Mouse (Mus musculus): ENCODE data around the gene Wdfy3. TPM values are rescaled to one million over a fixed set of nuclear protein-coding genes. Genes with fewer than 3 reads are reported as not detected.

The Wdfy3 gene
- polyA plus RNA-seq, 1 experiment from 2014 or later = 8.0 TPM

DNA sequence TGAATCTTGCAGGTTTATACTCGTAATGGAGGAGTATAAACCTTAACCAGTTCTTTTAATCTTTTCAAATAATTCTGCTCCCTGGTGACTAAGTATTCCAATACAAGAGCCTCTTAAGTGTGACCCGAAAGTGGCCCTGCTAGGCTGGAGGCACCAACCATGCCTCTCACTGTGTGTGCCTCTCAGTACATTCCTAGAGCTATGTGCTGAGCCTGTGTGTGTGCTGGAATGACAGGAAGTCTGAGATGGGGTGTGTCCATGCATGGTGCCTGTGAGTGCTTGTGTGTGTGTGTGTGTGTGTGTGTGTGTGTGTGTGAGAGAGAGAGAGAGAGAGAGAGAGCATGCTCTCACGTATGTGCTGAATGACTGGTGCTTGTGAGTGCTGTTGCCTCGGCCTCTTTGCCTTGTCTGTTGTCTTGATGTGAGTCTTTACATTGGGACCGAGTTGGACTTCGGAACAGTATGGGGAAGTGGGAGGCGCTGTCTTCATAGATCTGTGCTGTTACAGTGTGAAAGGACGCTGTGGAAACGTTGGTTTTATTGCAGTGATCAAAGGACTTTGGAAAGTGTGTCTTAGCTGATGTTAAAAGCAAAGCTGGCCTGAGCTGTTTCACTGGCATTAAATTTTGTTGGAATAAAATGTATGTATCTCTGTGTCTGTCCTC lies 267.2 kb downstream of the Wdfy3 start:
- ATAC-seq (replicated peaks; ENCODE audit: extremely low read depth, insufficient read depth, low FRiP score) = no peak
- no peaks in the 10 kb centered on the region for H3K4me1 ChIP-seq (ENCODE audit: control insufficient read depth, insufficient read depth, low read length)
- H3K4me3 ChIP-seq (ENCODE audit: low read length) = no peak overlapping the region
- H3K27ac ChIP-seq (ENCODE audit: low read length) = no peak overlapping the region
- H3K9me3 ChIP-seq (replicated peaks; ENCODE audit: control insufficient read depth, low read length) = peaks cover 4% of the 10 kb centered on the region
- H3K9ac ChIP-seq (ENCODE audit: low read length) = no peak overlapping the region
- no peaks in the 10 kb centered on the region for H3K27me3 ChIP-seq (ENCODE audit: control insufficient read depth, insufficient read depth, low read length)
- WGBS = 56% methylated on average over 9 of the region's 9 CpGs
- H3K4me2 ChIP-seq (ENCODE audit: low read depth, low read length) = no peak overlapping the region
- H3K36me3 ChIP-seq (ENCODE audit: control insufficient read depth, insufficient read depth) = no peaks in the 10 kb centered on the region

DNA sequence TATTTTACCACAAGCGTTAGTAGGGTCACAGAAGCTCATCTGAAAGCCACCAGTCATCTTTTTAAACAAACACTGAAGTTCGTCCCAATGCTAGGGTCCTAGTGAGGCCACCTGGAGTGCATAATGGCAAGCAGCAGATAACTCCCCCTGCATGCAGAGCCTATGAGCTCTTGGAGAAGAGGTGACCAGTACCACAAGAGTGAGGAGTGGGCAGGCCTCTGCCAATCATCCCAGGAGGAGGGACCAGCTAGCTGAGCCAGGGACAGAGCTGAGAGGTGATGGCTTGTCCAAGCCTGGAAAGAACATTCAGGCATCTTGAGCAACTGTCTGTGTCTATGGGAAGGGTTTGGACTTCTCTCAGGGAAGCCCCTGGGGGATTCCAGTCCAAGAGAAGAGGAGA lies 267.8 kb downstream of the Wdfy3 start:
- WGBS = 64% methylated on average over 2 of the region's 2 CpGs
- no peak overlapping the region for H3K27ac ChIP-seq (ENCODE audit: low read length)
- no peak overlapping the region for H3K9ac ChIP-seq (ENCODE audit: low read length)
- H3K4me1 ChIP-seq (ENCODE audit: control insufficient read depth, insufficient read depth, low read length) = no peaks in the 10 kb centered on the region
- H3K4me3 ChIP-seq (ENCODE audit: low read length) = no peak overlapping the region
- H3K27me3 ChIP-seq (ENCODE audit: control insufficient read depth, insufficient read depth, low read length) = no peaks in the 10 kb centered on the region
- peaks cover 4% of the 10 kb centered on the region for H3K9me3 ChIP-seq (replicated peaks; ENCODE audit: control insufficient read depth, low read length)
- no peaks in the 10 kb centered on the region for H3K36me3 ChIP-seq (ENCODE audit: control insufficient read depth, insufficient read depth)
- no peak for ATAC-seq (replicated peaks; ENCODE audit: extremely low read depth, insufficient read depth, low FRiP score)
- H3K4me2 ChIP-seq (ENCODE audit: low read depth, low read length) = no peak overlapping the region

DNA sequence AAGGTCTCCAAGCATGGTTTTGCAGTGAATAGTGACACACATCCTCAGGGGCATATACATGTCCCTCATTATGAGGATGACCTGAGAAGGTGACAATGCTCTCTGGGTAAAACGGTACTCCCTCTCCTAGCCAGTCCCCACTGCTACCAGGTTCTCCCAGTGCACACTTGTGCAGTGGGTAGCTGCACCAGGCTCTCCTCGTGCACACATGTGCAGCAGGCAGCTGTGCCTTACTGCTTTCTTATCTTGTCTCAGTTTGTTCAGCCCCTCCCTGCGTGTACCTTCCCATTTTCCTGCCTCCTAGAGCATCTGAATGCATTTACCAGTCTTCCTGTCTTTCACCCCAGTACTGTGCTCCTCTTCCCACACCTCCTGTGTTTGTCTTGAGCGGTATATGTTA lies 277.1 kb downstream of the Wdfy3 start:
- Histone ChIP-seq H3K36me3 (ENCODE audit: control insufficient read depth, insufficient read depth) (no peaks in the 10 kb centered on the region), H3K4me1 (ENCODE audit: control insufficient read depth, insufficient read depth, low read length) (peaks cover 3% of the 10 kb centered on the region; the same call in 1 of the 2 replicates), H3K27me3 (ENCODE audit: control insufficient read depth, insufficient read depth, low read length) (no peaks in the 10 kb centered on the region), H3K27ac (ENCODE audit: low read length) (no peak overlapping the region), H3K9me3 (replicated peaks; ENCODE audit: control insufficient read depth, low read length) (no peaks in the 10 kb centered on the region), H3K9ac (ENCODE audit: low read length) (no peak overlapping the region), H3K4me3 (ENCODE audit: low read length) (no peak overlapping the region), H3K4me2 (ENCODE audit: low read depth, low read length) (no peak overlapping the region)
- whole genome bisulfite sequencing = 48% methylated on average over 4 of the region's 4 CpGs
- no peak for ATAC-seq (replicated peaks; ENCODE audit: extremely low read depth, insufficient read depth, low FRiP score)

DNA sequence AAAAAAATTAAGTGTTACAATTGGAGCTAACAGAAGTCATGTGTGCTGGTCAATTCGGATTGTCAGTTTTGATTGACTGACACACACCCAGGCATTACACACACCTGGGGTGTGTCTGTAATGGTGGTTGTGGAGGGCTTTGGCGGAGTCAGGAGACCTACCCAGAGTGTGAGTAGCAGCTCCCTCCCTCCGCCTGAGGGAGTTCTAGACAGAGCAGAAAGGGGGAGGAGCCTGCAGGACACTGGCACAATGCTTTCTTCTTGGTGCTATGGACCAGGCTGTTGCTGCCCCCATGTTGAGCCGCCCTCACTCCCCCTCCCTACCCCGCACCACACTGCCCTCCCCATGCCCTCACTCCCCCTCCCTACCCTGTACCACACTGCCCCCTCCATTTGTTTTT lies 279.2 kb downstream of the Wdfy3 start:
- Histone ChIP-seq H3K9ac (ENCODE audit: low read length) (no peak overlapping the region), H3K36me3 (ENCODE audit: control insufficient read depth, insufficient read depth) (no peaks in the 10 kb centered on the region), H3K27me3 (ENCODE audit: control insufficient read depth, insufficient read depth, low read length) (no peaks in the 10 kb centered on the region), H3K4me3 (ENCODE audit: low read length) (no peak overlapping the region), H3K9me3 (replicated peaks; ENCODE audit: control insufficient read depth, low read length) (no peaks in the 10 kb centered on the region), H3K4me1 (ENCODE audit: control insufficient read depth, insufficient read depth, low read length) (peaks cover 3% of the 10 kb centered on the region; the same call in 1 of the 2 replicates), H3K4me2 (ENCODE audit: low read depth, low read length) (no peak overlapping the region), H3K27ac (ENCODE audit: low read length) (no peak overlapping the region)
- WGBS = 78% methylated on average over 5 of the region's 5 CpGs
- no peak for ATAC-seq (replicated peaks; ENCODE audit: extremely low read depth, insufficient read depth, low FRiP score)

DNA sequence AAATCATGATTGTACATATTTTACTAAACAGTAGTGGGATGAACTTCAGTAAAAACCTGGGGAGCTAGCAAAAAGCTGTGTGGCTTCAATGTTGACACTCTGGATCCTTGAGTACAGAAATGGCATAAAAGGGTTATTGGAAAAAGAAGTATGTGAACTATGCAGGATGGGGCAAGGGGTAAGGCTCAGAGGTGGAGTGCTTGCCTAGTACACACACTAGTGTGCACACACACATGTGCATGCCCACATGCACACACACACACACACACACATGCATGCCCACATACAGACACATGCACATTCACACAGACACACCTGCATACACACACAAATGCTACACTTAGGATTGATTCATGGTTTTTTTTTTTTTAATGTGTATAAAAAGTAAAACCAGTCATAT lies 280.0 kb downstream of the Wdfy3 start:
- H3K9me3 ChIP-seq (replicated peaks; ENCODE audit: control insufficient read depth, low read length) = no peaks in the 10 kb centered on the region
- H3K27ac ChIP-seq (ENCODE audit: low read length) = no peak overlapping the region
- H3K9ac ChIP-seq (ENCODE audit: low read length) = no peak overlapping the region
- no peak overlapping the region for H3K4me3 ChIP-seq (ENCODE audit: low read length)
- no peak overlapping the region for H3K4me2 ChIP-seq (ENCODE audit: low read depth, low read length)
- H3K4me1 ChIP-seq (ENCODE audit: control insufficient read depth, insufficient read depth, low read length) = peaks cover 3% of the 10 kb centered on the region; the same call in 1 of the 2 replicates
- no peaks in the 10 kb centered on the region for H3K27me3 ChIP-seq (ENCODE audit: control insufficient read depth, insufficient read depth, low read length)
- no peaks in the 10 kb centered on the region for H3K36me3 ChIP-seq (ENCODE audit: control insufficient read depth, insufficient read depth)
- ATAC-seq (replicated peaks; ENCODE audit: extremely low read depth, insufficient read depth, low FRiP score) = no peak

DNA sequence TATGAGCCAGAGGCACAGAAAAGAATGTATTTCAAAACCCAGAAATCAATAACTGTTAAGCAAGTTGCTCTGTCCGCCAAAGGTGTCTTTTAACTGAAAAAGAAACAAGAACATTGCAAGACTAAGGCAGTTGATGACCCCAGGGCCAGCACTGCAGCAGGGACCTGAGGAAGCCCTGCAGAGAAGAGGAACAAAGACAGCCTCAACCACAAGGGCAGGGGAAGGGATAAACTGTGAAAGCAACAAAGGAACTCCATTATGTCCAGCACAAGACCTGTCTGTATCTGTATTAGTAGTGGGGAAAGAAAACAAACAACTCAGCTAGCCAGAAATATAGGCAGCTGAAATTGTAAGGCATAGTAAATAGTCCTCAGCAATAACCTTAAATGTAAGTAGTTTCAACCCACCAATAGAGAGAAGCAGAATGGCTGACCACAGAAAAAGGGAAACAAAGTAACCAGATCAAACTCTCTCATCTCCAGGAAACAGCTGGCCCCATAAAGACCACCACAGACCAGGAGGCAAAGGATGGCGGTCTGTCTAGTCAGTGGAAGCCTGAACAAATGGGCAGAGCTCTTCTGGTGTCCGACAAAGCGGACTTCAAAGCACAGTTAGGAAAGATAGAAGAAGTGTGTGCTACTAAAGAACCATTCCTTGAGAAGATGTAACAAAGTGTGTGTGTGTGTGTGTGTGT lies 283.7 kb downstream of the Wdfy3 start:
- no peak overlapping the region for H3K4me2 ChIP-seq (ENCODE audit: low read depth, low read length)
- H3K27me3 ChIP-seq (ENCODE audit: control insufficient read depth, insufficient read depth, low read length) = no peaks in the 10 kb centered on the region
- H3K36me3 ChIP-seq (ENCODE audit: control insufficient read depth, insufficient read depth) = no peaks in the 10 kb centered on the region
- no peaks in the 10 kb centered on the region for H3K4me1 ChIP-seq (ENCODE audit: control insufficient read depth, insufficient read depth, low read length)
- no peak overlapping the region for H3K9ac ChIP-seq (ENCODE audit: low read length)
- H3K27ac ChIP-seq (ENCODE audit: low read length) = no peak overlapping the region
- H3K9me3 ChIP-seq (replicated peaks; ENCODE audit: control insufficient read depth, low read length) = no peaks in the 10 kb centered on the region
- H3K4me3 ChIP-seq (ENCODE audit: low read length) = no peak overlapping the region
- WGBS = 77% methylated on average over 4 of the region's 4 CpGs
- ATAC-seq (replicated peaks; ENCODE audit: extremely low read depth, insufficient read depth, low FRiP score) = no peak

DNA sequence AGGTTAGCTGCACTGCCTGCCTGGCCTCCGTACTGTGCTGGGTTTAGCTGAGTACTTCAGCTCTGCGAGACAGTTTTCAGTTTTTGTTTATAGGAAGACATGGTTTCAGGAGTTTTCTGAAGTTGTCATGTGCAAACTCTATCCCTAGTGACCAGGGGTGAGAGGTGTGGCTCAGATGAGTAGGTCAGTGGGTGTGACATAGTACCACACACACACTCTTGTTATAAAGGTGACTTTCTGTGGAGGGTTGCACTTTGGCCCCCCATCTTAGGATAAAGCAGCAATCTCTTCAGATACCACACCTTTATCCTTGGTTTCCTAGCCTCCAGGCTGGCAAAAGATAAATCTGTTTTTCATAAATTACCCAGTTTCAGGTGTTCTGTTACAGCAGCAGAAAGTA lies 284.9 kb downstream of the Wdfy3 start:
- no peak overlapping the region for H3K27ac ChIP-seq (ENCODE audit: low read length)
- H3K27me3 ChIP-seq (ENCODE audit: control insufficient read depth, insufficient read depth, low read length) = no peaks in the 10 kb centered on the region
- H3K9me3 ChIP-seq (replicated peaks; ENCODE audit: control insufficient read depth, low read length) = no peaks in the 10 kb centered on the region
- no peaks in the 10 kb centered on the region for H3K4me1 ChIP-seq (ENCODE audit: control insufficient read depth, insufficient read depth, low read length)
- no peak overlapping the region for H3K4me2 ChIP-seq (ENCODE audit: low read depth, low read length)
- no peaks in the 10 kb centered on the region for H3K36me3 ChIP-seq (ENCODE audit: control insufficient read depth, insufficient read depth)
- ATAC-seq (replicated peaks; ENCODE audit: extremely low read depth, insufficient read depth, low FRiP score) = no peak
- WGBS = 74% methylated on average over 2 of the region's 2 CpGs
- no peak overlapping the region for H3K4me3 ChIP-seq (ENCODE audit: low read length)
- H3K9ac ChIP-seq (ENCODE audit: low read length) = no peak overlapping the region

DNA sequence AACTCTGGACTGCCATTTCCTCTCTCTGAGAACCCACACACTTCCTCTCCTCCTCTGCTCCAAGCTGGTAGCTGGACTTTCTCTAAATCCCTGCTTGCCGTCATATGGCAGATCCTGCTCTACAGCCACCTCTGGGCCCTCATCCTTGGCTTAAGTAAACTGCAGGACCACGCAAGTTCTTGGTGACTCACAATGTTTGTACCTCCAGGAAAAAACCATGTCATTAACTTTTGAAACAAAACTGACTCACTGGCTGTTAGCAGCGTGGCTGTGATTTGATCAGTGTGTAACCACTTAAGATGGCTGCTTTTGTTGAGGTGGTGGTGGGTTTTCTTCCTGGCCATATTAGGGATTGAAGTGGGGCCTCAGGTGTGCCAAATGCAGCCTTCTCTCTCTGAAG lies 285.4 kb downstream of the Wdfy3 start:
- H3K4me1 ChIP-seq (ENCODE audit: control insufficient read depth, insufficient read depth, low read length) = no peaks in the 10 kb centered on the region
- H3K9ac ChIP-seq (ENCODE audit: low read length) = no peak overlapping the region
- no peak overlapping the region for H3K4me2 ChIP-seq (ENCODE audit: low read depth, low read length)
- 64% methylated on average over 3 of the region's 3 CpGs for WGBS
- H3K27me3 ChIP-seq (ENCODE audit: control insufficient read depth, insufficient read depth, low read length) = no peaks in the 10 kb centered on the region
- no peaks in the 10 kb centered on the region for H3K36me3 ChIP-seq (ENCODE audit: control insufficient read depth, insufficient read depth)
- H3K4me3 ChIP-seq (ENCODE audit: low read length) = no peak overlapping the region
- no peaks in the 10 kb centered on the region for H3K9me3 ChIP-seq (replicated peaks; ENCODE audit: control insufficient read depth, low read length)
- ATAC-seq (replicated peaks; ENCODE audit: extremely low read depth, insufficient read depth, low FRiP score) = no peak
- H3K27ac ChIP-seq (ENCODE audit: low read length) = no peak overlapping the region

Data from heart, embryonic 16.5 days (tissue).